Mouse (Mus musculus) kidney, embryonic 14.5 days (tissue): ENCODE data around the gene Tmem216. TPM values are rescaled to one million over a fixed set of nuclear protein-coding genes. Genes with fewer than 3 reads are reported as not detected.

Experiments
- ATAC-seq: fragments of 200-750 bp; cut with Nextera tagmentation; 2 replicates; pipeline ENCODE4 v1.8.0; 2017; ENCODE audit warnings: moderate number of reproducible peaks, mild to moderate bottlenecking, moderate TSS enrichment, moderate library complexity; ENCODE audit not compliant: low FRiP score, low TSS enrichment
- H3K27ac ChIP-seq: fragments of 300-500 bp; sonication (generic); 2 replicates; pipeline ENCODE4 v1.5.1; 2014; ENCODE audit warnings: low read depth, mild to moderate bottlenecking, low read length, moderate library complexity, mixed read lengths
- H3K27me3 ChIP-seq: fragments of 300-500 bp; sonication (generic); 2 replicates; pipeline ENCODE4 v1.6.1; 2014; ENCODE audit warnings: mild to moderate bottlenecking, low read length; ENCODE audit not compliant: control insufficient read depth, insufficient read depth
- H3K36me3 ChIP-seq: fragments of 300-500 bp; sonication (generic); 2 replicates; pipeline ENCODE4 v1.6.1; 2014; ENCODE audit warnings: low read length, mixed read lengths; ENCODE audit not compliant: control insufficient read depth, insufficient read depth
- H3K4me1 ChIP-seq: fragments of 300-500 bp; sonication (generic); 2 replicates; pipeline ENCODE4 v1.6.1; 2014; ENCODE audit warnings: low read length, mixed read lengths; ENCODE audit not compliant: control insufficient read depth, insufficient read depth
- H3K4me2 ChIP-seq: fragments of 300-500 bp; sonication (generic); replicated peaks from 2 replicates; pipeline ENCODE4 v1.6.1; 2014; ENCODE audit warnings: low read depth, mild to moderate bottlenecking, low read length
- H3K4me3 ChIP-seq: fragments of 300-500 bp; sonication (generic); 2 replicates; pipeline ENCODE4 v1.5.1; 2014; ENCODE audit warnings: mild to moderate bottlenecking, low read length
- H3K9ac ChIP-seq: fragments of 300-500 bp; sonication (generic); 2 replicates; pipeline ENCODE4 v1.6.1; 2014; ENCODE audit warnings: low read depth, mild to moderate bottlenecking, low read length, moderate library complexity
- H3K9me3 ChIP-seq: fragments of 300-500 bp; sonication (generic); 2 replicates; pipeline ENCODE4 v1.6.1; 2016; ENCODE audit warnings: low read length; ENCODE audit not compliant: control insufficient read depth
- WGBS: fragments of 180-500 bp; shearing (Covaris S2); extraction: QIAGEN DNeasy Blood & Tissue Kit; methylation state at CpG from one replicate; pipeline ENCODE4 v1.1.7; 2014; 5-methylcytosine and 5-hydroxymethylcytosine counted together
- polyA plus RNA-seq: library from polyadenylated mRNA; unstranded; fragments of >200 nt; fragmentation: Nextera tagmentation; extraction: Ambion mirVana; gene quantifications from 2 replicates; pipeline ENCODE4 v1.2.1, GENCODE M21; 2014

Gene Tmem216
- polyA plus RNA-seq, 1 experiment from 2014 or later: 57.6 TPM

DNA sequence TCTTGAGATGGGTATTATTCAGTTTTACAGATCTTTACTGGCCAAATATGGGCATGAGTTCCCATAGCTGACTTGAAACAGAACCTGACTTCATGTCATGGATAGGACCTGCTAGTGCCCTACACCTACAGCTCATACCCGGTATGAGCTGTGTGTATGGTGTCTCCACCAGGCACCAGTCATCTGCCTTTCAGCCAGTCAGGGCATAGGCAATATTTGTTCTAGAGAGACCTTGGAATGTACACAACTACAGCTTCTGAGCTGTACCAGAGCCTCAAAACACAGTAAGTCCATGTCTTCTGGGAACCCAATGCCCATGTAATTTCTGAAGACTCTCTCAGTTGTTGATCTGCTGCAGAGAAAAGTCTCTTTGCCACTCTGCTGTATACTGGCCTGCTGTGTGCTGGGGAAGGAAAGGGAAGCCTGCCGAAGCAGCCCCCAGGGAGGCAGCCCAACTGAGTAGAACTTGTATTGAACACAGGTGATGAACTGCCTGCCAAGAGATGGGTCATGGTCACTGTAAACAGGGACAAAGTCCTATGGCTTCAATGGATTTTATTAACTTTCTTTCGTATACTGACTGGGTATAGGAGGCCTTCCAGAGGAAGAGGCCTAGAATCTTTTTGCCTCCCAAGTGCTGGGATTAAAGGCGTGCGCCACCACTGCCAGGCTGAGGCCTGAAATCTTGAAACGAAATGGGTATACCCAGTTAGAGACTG lies 35.8 kb upstream of the Tmem216 start:
- Histone ChIP-seq H3K36me3 (peaks cover 20% of the 10 kb centered on the region), H3K4me3 (no peak overlapping the region), H3K4me2 (no peak overlapping the region), H3K27me3 (no peaks in the 10 kb centered on the region), H3K9me3 (no peaks in the 10 kb centered on the region), H3K27ac (no peak overlapping the region), H3K9ac (no peak overlapping the region), H3K4me1 (no peaks in the 10 kb centered on the region)
- WGBS: 92% methylated on average over 6 of the region's 6 CpGs
- ATAC-seq: no peak

DNA sequence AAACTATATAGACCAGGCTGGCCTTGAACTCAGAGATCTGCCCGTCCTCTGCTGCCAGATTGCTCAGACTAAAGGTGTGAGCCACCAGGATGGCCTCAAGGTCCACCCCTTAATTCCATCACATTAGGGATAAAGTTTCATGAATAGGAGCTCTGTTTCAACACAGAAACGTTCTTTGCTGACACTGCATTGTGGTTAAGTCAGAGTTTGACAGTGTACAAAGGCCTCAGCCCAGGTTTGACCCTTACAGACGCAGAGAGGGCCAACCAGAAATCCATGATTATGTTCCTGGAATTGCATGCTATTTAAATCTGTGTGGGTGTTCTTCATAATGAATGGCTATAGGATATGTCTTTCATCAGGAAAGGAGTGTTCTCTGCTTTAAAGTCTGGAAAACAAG lies 34.3 kb upstream of the Tmem216 start:
- no peak overlapping the region for H3K4me2 ChIP-seq
- H3K4me1 ChIP-seq: no peaks in the 10 kb centered on the region
- no peak for ATAC-seq
- no peaks in the 10 kb centered on the region for H3K9me3 ChIP-seq
- no peak overlapping the region for H3K27ac ChIP-seq
- H3K4me3 ChIP-seq: no peak overlapping the region
- H3K27me3 ChIP-seq: no peaks in the 10 kb centered on the region
- WGBS: 71% methylated on average over 3 of the region's 3 CpGs
- no peak overlapping the region for H3K9ac ChIP-seq
- H3K36me3 ChIP-seq: peaks cover 19% of the 10 kb centered on the region

DNA sequence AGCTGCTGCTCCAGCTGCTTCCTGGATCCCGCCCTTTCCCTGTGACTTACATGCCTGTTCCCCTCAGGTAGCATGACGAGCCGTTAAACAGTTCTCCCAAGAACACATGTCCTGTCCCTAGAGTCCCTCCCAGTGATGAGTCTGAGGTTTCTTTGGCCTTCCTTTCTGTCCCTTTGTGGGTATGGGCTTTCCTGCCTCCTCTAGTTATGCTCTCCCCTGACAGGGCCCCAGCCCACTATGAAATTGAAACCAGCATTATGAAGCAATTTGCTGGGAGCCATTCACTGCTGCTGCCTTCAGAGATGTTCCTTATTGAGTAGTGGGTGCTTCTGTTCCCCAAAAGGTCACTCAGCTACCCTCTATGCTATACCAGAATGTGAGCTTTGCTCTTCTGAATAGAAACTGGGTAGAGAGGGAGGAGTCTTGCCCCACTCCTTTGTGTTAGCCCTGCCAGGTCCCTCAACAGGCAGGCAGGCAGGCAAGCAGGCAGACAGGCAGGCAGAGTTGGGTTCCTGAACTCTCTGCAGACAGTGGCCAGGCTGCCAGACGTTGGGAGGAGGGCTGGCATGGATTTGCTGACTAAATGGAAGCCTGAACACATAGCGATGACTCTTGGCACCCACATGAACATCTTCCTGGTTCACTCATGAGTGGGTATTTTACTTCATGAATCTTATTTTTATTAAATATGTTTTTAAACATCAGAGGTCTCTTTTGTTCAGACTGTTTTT lies 33.3 kb upstream of the Tmem216 start:
- Histone ChIP-seq H3K36me3 (peaks cover 9% of the 10 kb centered on the region), H3K27ac (no peak overlapping the region), H3K4me1 (no peaks in the 10 kb centered on the region), H3K4me3 (no peak overlapping the region), H3K27me3 (no peaks in the 10 kb centered on the region), H3K9ac (no peak overlapping the region), H3K4me2 (no peak overlapping the region), H3K9me3 (no peaks in the 10 kb centered on the region)
- WGBS: 73% methylated on average over 5 of the region's 5 CpGs
- no peak for ATAC-seq

DNA sequence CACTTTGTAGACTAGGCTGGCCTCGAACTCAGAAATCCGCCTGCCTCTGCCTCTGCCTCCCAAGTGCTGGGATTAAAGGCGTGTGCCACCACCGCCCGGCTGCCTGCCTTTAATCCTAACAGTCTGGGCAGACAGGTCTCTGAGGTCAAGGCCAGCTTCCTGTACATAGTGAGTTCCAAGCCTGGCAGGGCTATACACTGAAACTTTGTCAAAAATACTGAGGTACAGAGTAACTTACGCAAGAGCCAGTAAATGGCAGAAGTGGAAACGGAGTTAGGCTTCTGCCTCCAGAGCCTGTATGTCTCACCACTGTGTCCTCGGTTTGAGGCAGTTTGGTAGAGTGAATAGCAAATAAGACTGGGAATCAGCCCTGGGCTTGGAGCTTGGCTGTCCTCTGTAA lies 31.2 kb upstream of the Tmem216 start:
- Histone ChIP-seq H3K4me2 (no peak overlapping the region), H3K27ac (no peak overlapping the region), H3K27me3 (no peaks in the 10 kb centered on the region), H3K9me3 (no peaks in the 10 kb centered on the region), H3K9ac (no peak overlapping the region), H3K36me3 (peaks cover 2% of the 10 kb centered on the region), H3K4me3 (no peak overlapping the region), H3K4me1 (no peaks in the 10 kb centered on the region)
- no peak for ATAC-seq
- WGBS: 86% methylated on average over 8 of the region's 8 CpGs

DNA sequence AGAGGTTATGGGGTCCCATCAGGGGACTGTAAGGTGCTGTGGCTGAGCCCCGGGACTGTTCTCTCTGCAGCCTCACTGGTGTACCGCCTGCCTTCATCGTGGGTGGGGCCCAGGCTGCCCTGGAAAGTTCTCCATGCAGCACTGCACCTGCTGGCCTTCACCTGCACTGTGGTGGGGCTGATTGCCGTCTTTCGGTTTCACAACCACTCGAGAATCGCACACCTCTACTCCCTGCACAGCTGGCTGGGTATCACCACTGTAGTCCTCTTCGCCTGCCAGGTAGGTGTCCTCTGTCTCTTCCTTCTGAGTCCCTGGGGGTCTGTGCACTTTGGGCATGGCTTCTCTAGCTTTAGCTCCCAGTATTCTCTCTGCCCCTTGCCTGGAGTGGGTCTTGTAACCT lies 29.1 kb upstream of the Tmem216 start:
- Histone ChIP-seq H3K4me1 (no peaks in the 10 kb centered on the region), H3K4me2 (no peak overlapping the region), H3K27ac (no peak overlapping the region), H3K27me3 (no peaks in the 10 kb centered on the region), H3K36me3 (no peaks in the 10 kb centered on the region), H3K9ac (no peak overlapping the region), H3K9me3 (no peaks in the 10 kb centered on the region), H3K4me3 (no peak overlapping the region)
- ATAC-seq: no peak
- WGBS: 76% methylated on average over 8 of the region's 8 CpGs

DNA sequence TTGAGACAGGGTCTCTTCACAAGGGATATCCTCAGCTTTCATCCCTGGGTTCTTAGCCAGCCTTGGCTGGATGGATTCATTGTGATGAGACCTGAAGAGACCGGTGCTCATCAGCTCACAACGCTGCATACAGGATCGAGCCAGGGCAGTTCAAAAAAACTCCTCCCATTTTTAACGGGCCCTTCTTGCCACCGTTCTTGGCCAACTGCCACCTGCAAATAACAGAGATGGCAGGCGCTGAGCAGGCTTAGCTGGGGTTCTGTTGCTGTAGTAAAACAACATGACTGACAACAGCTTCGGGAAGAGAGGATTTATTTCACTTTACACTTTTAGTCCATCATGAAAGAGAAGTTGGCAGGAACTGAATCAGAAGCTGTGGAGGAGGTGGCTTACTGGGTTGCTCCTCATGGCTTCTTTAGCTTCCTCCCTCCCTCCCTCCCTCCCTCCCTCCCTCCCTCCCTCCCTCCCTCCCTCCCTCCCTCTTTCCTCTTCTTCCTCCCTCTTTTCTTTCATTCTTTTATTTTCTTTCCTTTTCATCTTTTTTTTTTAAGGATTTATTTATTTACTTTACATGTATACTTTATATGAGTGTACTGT lies 27.6 kb upstream of the Tmem216 start:
- H3K27me3 ChIP-seq: no peaks in the 10 kb centered on the region
- H3K27ac ChIP-seq: no peak overlapping the region
- no peak overlapping the region for H3K4me2 ChIP-seq
- 67% methylated on average over 7 of the region's 7 CpGs for WGBS
- no peaks in the 10 kb centered on the region for H3K9me3 ChIP-seq
- no peak overlapping the region for H3K4me3 ChIP-seq
- ATAC-seq: no peak
- no peak overlapping the region for H3K9ac ChIP-seq
- H3K36me3 ChIP-seq: no peaks in the 10 kb centered on the region
- no peaks in the 10 kb centered on the region for H3K4me1 ChIP-seq

DNA sequence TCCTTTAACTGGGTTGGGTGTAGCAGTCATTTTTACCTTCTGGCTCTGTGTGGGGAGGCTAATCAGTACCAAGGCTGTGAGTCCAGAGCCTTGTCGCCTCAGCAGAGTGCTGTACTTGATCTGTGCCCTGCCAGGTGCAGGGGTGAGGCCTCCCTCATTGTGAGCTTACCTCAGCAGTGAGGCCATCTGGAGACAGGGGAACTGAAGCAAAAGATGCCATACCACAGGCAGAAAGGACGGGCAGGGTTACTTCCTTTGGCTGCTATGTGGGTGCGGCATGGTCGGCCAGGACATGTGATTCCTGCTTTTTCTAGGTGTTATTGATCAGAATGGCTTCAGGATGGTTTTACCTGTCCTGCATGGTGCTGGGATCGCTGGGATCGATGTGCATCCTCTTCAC lies 25.9 kb upstream of the Tmem216 start:
- no peak overlapping the region for H3K9ac ChIP-seq
- H3K36me3 ChIP-seq: no peaks in the 10 kb centered on the region
- H3K4me1 ChIP-seq: no peaks in the 10 kb centered on the region
- H3K9me3 ChIP-seq: no peaks in the 10 kb centered on the region
- H3K4me2 ChIP-seq: no peak overlapping the region
- H3K27ac ChIP-seq: no peak overlapping the region
- no peak for ATAC-seq
- H3K27me3 ChIP-seq: no peaks in the 10 kb centered on the region
- WGBS: 86% methylated on average over 6 of the region's 6 CpGs
- no peak overlapping the region for H3K4me3 ChIP-seq

DNA sequence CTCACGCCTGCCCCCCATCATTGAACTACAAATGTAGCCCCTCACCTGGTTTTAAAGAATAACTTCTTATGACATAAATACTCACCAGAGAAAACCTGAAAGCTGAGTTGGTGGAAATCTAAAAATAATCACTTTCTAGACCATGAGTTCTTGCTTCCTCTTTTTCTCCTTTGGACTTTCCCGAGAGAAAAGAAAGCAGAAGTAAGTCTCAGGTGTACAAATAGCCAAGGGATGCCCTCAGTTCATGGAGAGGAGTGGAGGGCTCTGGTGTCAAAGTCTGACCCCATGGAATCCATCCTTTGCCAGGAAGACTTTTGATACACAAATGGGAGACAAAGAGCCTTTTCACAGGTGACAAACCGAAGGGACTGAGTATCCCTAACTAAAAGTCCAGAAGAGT lies 24.7 kb upstream of the Tmem216 start:
- H3K9me3 ChIP-seq: no peaks in the 10 kb centered on the region
- peaks cover 4% of the 10 kb centered on the region; the same call in 1 of the 2 replicates for H3K4me1 ChIP-seq
- no peak overlapping the region for H3K4me3 ChIP-seq
- H3K36me3 ChIP-seq: no peaks in the 10 kb centered on the region
- no peak overlapping the region for H3K27ac ChIP-seq
- H3K9ac ChIP-seq: no peak overlapping the region
- H3K4me2 ChIP-seq: no peak overlapping the region
- WGBS: 79% methylated on average over 3 of the region's 3 CpGs
- H3K27me3 ChIP-seq: no peaks in the 10 kb centered on the region
- no peak for ATAC-seq

DNA sequence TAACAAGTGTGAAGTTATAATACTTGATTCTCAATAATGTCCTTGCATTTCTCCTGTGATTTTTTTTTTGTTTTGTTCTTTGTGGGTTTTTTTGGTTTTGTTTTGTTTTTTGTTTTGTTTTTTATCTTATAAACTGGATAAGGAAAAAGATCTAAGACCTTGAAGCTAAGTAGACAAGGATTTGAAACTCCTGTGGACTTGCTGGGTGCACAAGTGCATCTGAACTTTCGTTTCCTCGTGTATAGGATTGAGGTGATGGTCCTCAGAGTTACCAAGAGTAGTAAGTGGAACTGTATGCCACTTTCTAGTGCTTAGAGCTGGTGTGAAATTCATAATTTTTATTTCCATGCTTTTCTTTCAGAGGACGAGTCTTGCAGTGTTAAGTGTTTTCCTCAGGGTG lies 24.1 kb upstream of the Tmem216 start:
- peaks cover 2% of the 10 kb centered on the region; the same call in 1 of the 2 replicates for H3K36me3 ChIP-seq
- ATAC-seq: no peak
- H3K27me3 ChIP-seq: no peaks in the 10 kb centered on the region
- H3K9me3 ChIP-seq: no peaks in the 10 kb centered on the region
- WGBS: 77% methylated on average over 3 of the region's 3 CpGs
- no peak overlapping the region for H3K27ac ChIP-seq
- no peak overlapping the region for H3K4me2 ChIP-seq
- H3K4me1 ChIP-seq: peaks cover 4% of the 10 kb centered on the region; the same call in 1 of the 2 replicates
- H3K4me3 ChIP-seq: no peak overlapping the region
- no peak overlapping the region for H3K9ac ChIP-seq
